In genomic region chr12:85443456-85443855, GRCm38 (mm10) we compare ENCODE assay signal across 30 mouse cellular contexts.
"Had no signal": no experiment of that assay in that cellular context is flagged by ENCODE, and none has a peak within 500 bp of the region (broad histone marks: within the 10 kb centered on the region; RNA-seq: fewer than 3 reads in every experiment).

No protein-coding gene starts in this region.

- H3K9ac ChIP-seq: limb, embryonic 12.5 days; limb, embryonic 13.5 days; limb, embryonic 15.5 days; liver, embryonic 12.5 days; liver, embryonic 13.5 days; liver, embryonic 14.5 days; liver, embryonic 15.5 days; liver, postnatal 0 days; lung, embryonic 14.5 days; lung, embryonic 15.5 days; midbrain, embryonic 12.5 days; midbrain, embryonic 13.5 days; midbrain, embryonic 15.5 days had no signal

- DNase-seq: left cerebral cortex, postnatal 4 days; liver; liver, embryonic 13.5 days; liver, postnatal 0 days; lung, adult 18-20 months; lung, adult 2 months; lung, embryonic 14.5 days; lung, postnatal 10 days; lung, postnatal 14 days; lung, postnatal 36 days; lung, postnatal 4 days; midbrain, embryonic 14.5 days had no signal

- H3K4me3 ChIP-seq: limb, embryonic 10.5 days; limb, embryonic 12.5 days; limb, embryonic 13.5 days; limb, embryonic 15.5 days; liver, embryonic 12.5 days; liver, embryonic 13.5 days; liver, embryonic 15.5 days; lung, embryonic 15.5 days; megakaryocyte, embryonic 14.5 days; midbrain, embryonic 10.5 days; midbrain, embryonic 12.5 days; midbrain, embryonic 13.5 days; midbrain, embryonic 15.5 days; myocyte had no signal

- H3K27me3 ChIP-seq: limb, embryonic 12.5 days; limb, embryonic 13.5 days; limb, embryonic 15.5 days; lung, embryonic 15.5 days; midbrain, embryonic 12.5 days; midbrain, embryonic 13.5 days; midbrain, embryonic 15.5 days had no signal

- ATAC-seq: liver, embryonic 12.5 days; liver, postnatal 0 days; lung, postnatal 0 days; midbrain, embryonic 13.5 days; midbrain, embryonic 15.5 days; midbrain, embryonic 16.5 days had no signal

- H3K27ac ChIP-seq: limb, embryonic 10.5 days; limb, embryonic 12.5 days; limb, embryonic 13.5 days; limb, embryonic 15.5 days; liver, embryonic 12.5 days; liver, embryonic 13.5 days; liver, embryonic 14.5 days; liver, embryonic 15.5 days; lung, embryonic 15.5 days; midbrain, embryonic 10.5 days; midbrain, embryonic 12.5 days; midbrain, embryonic 13.5 days; midbrain, embryonic 15.5 days had no signal

- H3K4me1 ChIP-seq: lung, embryonic 15.5 days; midbrain, embryonic 12.5 days; midbrain, embryonic 15.5 days had no signal

- H3K36me3 ChIP-seq: limb, embryonic 10.5 days; limb, embryonic 12.5 days; limb, embryonic 13.5 days; limb, embryonic 15.5 days; liver, embryonic 12.5 days; liver, embryonic 13.5 days; liver, embryonic 15.5 days; lung, embryonic 15.5 days; midbrain, embryonic 10.5 days; midbrain, embryonic 12.5 days; midbrain, embryonic 13.5 days; midbrain, embryonic 15.5 days had no signal

- H3K9me3 ChIP-seq: limb, embryonic 10.5 days; limb, embryonic 12.5 days; limb, embryonic 13.5 days; limb, embryonic 15.5 days; liver, embryonic 12.5 days; liver, embryonic 13.5 days; liver, embryonic 15.5 days; lung, embryonic 15.5 days; megakaryocyte, embryonic 14.5 days; midbrain, embryonic 10.5 days; midbrain, embryonic 12.5 days; midbrain, embryonic 13.5 days; midbrain, embryonic 15.5 days had no signal

- H3K4me2 ChIP-seq: limb, embryonic 12.5 days; limb, embryonic 13.5 days; limb, embryonic 15.5 days; liver, embryonic 11.5 days; liver, embryonic 13.5 days; lung, embryonic 14.5 days; lung, embryonic 15.5 days; midbrain, embryonic 11.5 days; midbrain, embryonic 12.5 days; midbrain, embryonic 13.5 days; midbrain, embryonic 15.5 days had no signal
